Mouse (Mus musculus) bone marrow macrophage, adult 2 months (primary cell): ENCODE results near the gene Zfp526.

Experiments used
- CTCF ChIP-seq: IDR thresholded peaks from 2 replicates; pipeline ENCODE4 v1.5.1; 2012; ENCODE audit warnings: low read depth, mild to moderate bottlenecking, low read length, moderate library complexity
- POLR2A ChIP-seq: IDR thresholded peaks from 2 replicates; pipeline ENCODE4 v1.6.1; 2012; ENCODE audit warnings: mild to moderate bottlenecking, low read depth, low read length, borderline replicate concordance

DNA sequence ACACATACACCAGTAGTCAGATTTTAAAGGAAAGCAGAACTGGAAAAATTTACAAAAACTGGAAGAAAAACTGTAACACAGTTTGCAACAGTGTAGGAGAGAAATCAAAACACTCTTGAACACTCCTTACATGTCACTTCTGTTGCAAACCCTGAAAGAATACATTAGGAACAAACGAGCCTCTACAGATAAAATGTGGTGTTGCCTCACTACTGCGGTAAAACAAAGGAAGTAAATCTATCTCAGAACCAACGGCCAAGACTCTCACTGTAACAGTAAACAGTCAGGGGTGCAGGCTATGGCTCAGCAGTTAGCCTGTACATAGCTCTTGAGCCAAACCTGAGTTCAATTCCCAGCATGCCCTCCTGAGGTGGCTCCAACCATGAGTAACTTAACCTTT, 8.1 kb upstream of the Zfp526 start:
- TF ChIP-seq CTCF (no peak), POLR2A (no peak)
